Mouse (Mus musculus) lung, postnatal 36 days (tissue): ENCODE data around the gene Smok3c.
"Not testable (repeated sequence)": the region's sequence is repeated elsewhere in the genome, so short reads cannot be mapped to it uniquely, and the experiment has no call there.

Experiments
- DNase-seq: peaks from one replicate; pipeline ENCODE4 v3.0.0; 2022; ENCODE audit warnings: mixed read lengths

Smok3c gene

GRCm38 (mm10) chr5:138052894-138053293 lies at the start of gene Smok3c:
Smok3c (plus strand) TSS chr5:138053194.
- DNase-seq, result not testable (repeated sequence)

- no peak for DNase-seq
These were observed 43.6 kb upstream of the Smok3c start for GRCm38 (mm10) chr5:138009437-138009836.

- DNase-seq, result no peak
These were observed 40.6 kb upstream of the Smok3c start for GRCm38 (mm10) chr5:138012382-138012781.

- DNase-seq, result no peak
These were observed 36.5 kb upstream of the Smok3c start for GRCm38 (mm10) chr5:138016530-138016929.

- DNase-seq, result no peak
These were observed 36.0 kb upstream of the Smok3c start for GRCm38 (mm10) chr5:138016997-138017396.

GRCm38 (mm10) chr5:138019577-138019976 lies 33.4 kb upstream of the Smok3c start:
- not testable (repeated sequence) for DNase-seq

GRCm38 (mm10) chr5:138020961-138021479 lies 32.0 kb upstream of the Smok3c start, which contains the start of the genes Smok3a and Smok3b:
Smok3a (plus strand) TSS chr5:138021261.
Smok3b (plus strand) TSS chr5:138021429.
- not testable (repeated sequence) for DNase-seq

GRCm38 (mm10) chr5:138073803-138074202 lies 20.8 kb downstream of the Smok3c start:
- no peak for DNase-seq

- DNase-seq, result no peak
These were observed 22.7 kb downstream of the Smok3c start for GRCm38 (mm10) chr5:138075684-138076083.

- DNase-seq, result no peak
These were observed 23.2 kb downstream of the Smok3c start for GRCm38 (mm10) chr5:138076148-138076547.

GRCm38 (mm10) chr5:138080456-138080855 lies 27.5 kb downstream of the Smok3c start:
- no peak for DNase-seq

GRCm38 (mm10) chr5:138081446-138081845 lies 28.5 kb downstream of the Smok3c start:
- no peak for DNase-seq

GRCm38 (mm10) chr5:138083318-138083900 lies 30.4 kb downstream of the Smok3c start:
- no peak for DNase-seq

GRCm38 (mm10) chr5:138083936-138084335 lies 30.9 kb downstream of the Smok3c start:
- no peak for DNase-seq

- DNase-seq, result peak; percentile 1
These were observed 31.5 kb downstream of the Smok3c start for GRCm38 (mm10) chr5:138084507-138084906.

GRCm38 (mm10) chr5:138084996-138085395 lies 32.0 kb downstream of the Smok3c start, which contains the start of gene Zkscan1:
Zkscan1 (plus strand) TSS chr5:138085084.
- peak; percentile 93 for DNase-seq

GRCm38 (mm10) chr5:138085421-138085911 lies 32.5 kb downstream of the Smok3c start:
- DNase-seq, result peak; percentile 23

GRCm38 (mm10) chr5:138086842-138087241 lies 33.8 kb downstream of the Smok3c start:
- DNase-seq, result no peak

- DNase-seq, result peak; percentile 15
These were observed 35.4 kb downstream of the Smok3c start for GRCm38 (mm10) chr5:138088366-138088765.

- DNase-seq, result peak; percentile 14
These were observed 36.1 kb downstream of the Smok3c start for GRCm38 (mm10) chr5:138089108-138089551.

GRCm38 (mm10) chr5:138090271-138090670 lies 37.3 kb downstream of the Smok3c start:
- peak; percentile 28 for DNase-seq

GRCm38 (mm10) chr5:138090737-138091136 lies 37.7 kb downstream of the Smok3c start:
- no peak for DNase-seq

GRCm38 (mm10) chr5:138092771-138093170 lies 39.8 kb downstream of the Smok3c start:
- DNase-seq, result no peak

GRCm38 (mm10) chr5:138094474-138094873 lies 41.5 kb downstream of the Smok3c start:
- no peak for DNase-seq
